Mouse (Mus musculus) adrenal gland, adult 8-10 months (tissue): ENCODE data around the gene Rsph6a. TPM values are rescaled to one million over a fixed set of nuclear protein-coding genes. Genes with fewer than 3 reads are reported as not detected.
A peak's percentile ranks its signal among the peaks of the same experiment; 100 is the strongest.
"Not testable (repeated sequence)": the region's sequence is repeated elsewhere in the genome, so short reads cannot be mapped to it uniquely, and the experiment has no call there.

Experiments
- DNase-seq: peaks from one replicate; pipeline ENCODE4 v3.0.0; 2022
- total RNA-seq, 4 experiments: library from RNA; stranded (reverse); gene quantifications; 2 replicates each; pipeline ENCODE4 v1.2.4; 2022

Rsph6a gene
- total RNA-seq, 4 experiments from 2014 or later, result 0.24 TPM; not detected in 3

GRCm38 (mm10) chr7:19048006-19048527 lies 6.4 kb upstream of the Rsph6a start:
- no peak for DNase-seq

- DNase-seq, result no peak
Observed at GRCm38 (mm10) chr7:19049252-19049651, 5.2 kb upstream of the Rsph6a start.

GRCm38 (mm10) chr7:19050172-19050571 lies 4.3 kb upstream of the Rsph6a start:
- no peak for DNase-seq

- DNase-seq, result no peak
Observed at GRCm38 (mm10) chr7:19051161-19051560, 3.3 kb upstream of the Rsph6a start.

- DNase-seq, result no peak
Observed at GRCm38 (mm10) chr7:19052345-19053135, 1.9 kb upstream of the Rsph6a start.

- DNase-seq, result no peak
Observed at GRCm38 (mm10) chr7:19053136-19053532, 1.4 kb upstream of the Rsph6a start.

GRCm38 (mm10) chr7:19054777-19055076 lies 237 bp downstream of the Rsph6a start:
- DNase-seq, result no peak

- DNase-seq, result no peak
Observed at GRCm38 (mm10) chr7:19055108-19055507, 618 bp downstream of the Rsph6a start.

- DNase-seq, result no peak
Observed at GRCm38 (mm10) chr7:19057405-19057804, 2.9 kb downstream of the Rsph6a start.

- DNase-seq, result no peak
Observed at GRCm38 (mm10) chr7:19065896-19066295, 11.4 kb downstream of the Rsph6a start.

- DNase-seq, result no peak
Observed at GRCm38 (mm10) chr7:19067063-19067462, 12.6 kb downstream of the Rsph6a start.

GRCm38 (mm10) chr7:19067935-19068334 lies 13.4 kb downstream of the Rsph6a start:
- no peak for DNase-seq

- no peak for DNase-seq
Observed at GRCm38 (mm10) chr7:19068707-19069106, 14.2 kb downstream of the Rsph6a start.

- no peak for DNase-seq
Observed at GRCm38 (mm10) chr7:19069500-19069899, 15.0 kb downstream of the Rsph6a start.

- DNase-seq, result not testable (repeated sequence)
Observed at GRCm38 (mm10) chr7:19071024-19071423, 16.5 kb downstream of the Rsph6a start.

- no peak for DNase-seq
Observed at GRCm38 (mm10) chr7:19073504-19073903, 19.0 kb downstream of the Rsph6a start.

GRCm38 (mm10) chr7:19074494-19074893 lies 20.0 kb downstream of the Rsph6a start:
- no peak for DNase-seq

- DNase-seq, result no peak
Observed at GRCm38 (mm10) chr7:19075231-19075630, 20.7 kb downstream of the Rsph6a start.

- peak; percentile 97 for DNase-seq
Observed at GRCm38 (mm10) chr7:19075723-19076585, 21.5 kb downstream of the Rsph6a start, which contains the start of gene Dmwd. Dmwd (plus strand) TSS chr7:19076227.

GRCm38 (mm10) chr7:19076586-19076991 lies 22.1 kb downstream of the Rsph6a start:
- DNase-seq, result no peak

- no peak for DNase-seq
Observed at GRCm38 (mm10) chr7:19077761-19078160, 23.3 kb downstream of the Rsph6a start.

GRCm38 (mm10) chr7:19078732-19079131 lies 24.2 kb downstream of the Rsph6a start:
- no peak for DNase-seq

GRCm38 (mm10) chr7:19080451-19080950 lies 26.0 kb downstream of the Rsph6a start:
- DNase-seq, result no peak
